Mouse (Mus musculus): ENCODE measurements around the gene Crlf3.

GRCm38 (mm10) chr11:80054659-80055058 is 26.1 kb downstream of the Crlf3 start:
- TF ChIP-seq CTCF (IDR thresholded peaks at IDR 0.05; ENCODE audit: low read depth) (no peak), EP300 (IDR thresholded peaks at IDR 0.05; ENCODE audit: low read depth) (no peak)

Measured in liver, postnatal 0 days (tissue).